Mouse (Mus musculus) gastrocnemius, adult 8-10 months (tissue): ENCODE results near the gene B3gat3. TPM values are rescaled to one million over a fixed set of nuclear protein-coding genes. Genes with fewer than 3 reads are reported as not detected.
"Not testable (repeated sequence)": the region's sequence is repeated elsewhere in the genome, so short reads cannot be mapped to it uniquely, and the experiment has no call there.

Source experiments
- DNase-seq, 2 experiments: peaks; one replicate each; pipeline ENCODE4 v3.0.0; 2022; ENCODE audit warnings: low spot score in 2 of 2
- total RNA-seq, 4 experiments: library from RNA; stranded (reverse); gene quantifications; 2 replicates each; pipeline ENCODE4 v1.2.4; 2022

Gene B3gat3
- total RNA-seq = 10 to 100 TPM; 36.8 to 39.0 (median 38.1) TPM

DNA sequence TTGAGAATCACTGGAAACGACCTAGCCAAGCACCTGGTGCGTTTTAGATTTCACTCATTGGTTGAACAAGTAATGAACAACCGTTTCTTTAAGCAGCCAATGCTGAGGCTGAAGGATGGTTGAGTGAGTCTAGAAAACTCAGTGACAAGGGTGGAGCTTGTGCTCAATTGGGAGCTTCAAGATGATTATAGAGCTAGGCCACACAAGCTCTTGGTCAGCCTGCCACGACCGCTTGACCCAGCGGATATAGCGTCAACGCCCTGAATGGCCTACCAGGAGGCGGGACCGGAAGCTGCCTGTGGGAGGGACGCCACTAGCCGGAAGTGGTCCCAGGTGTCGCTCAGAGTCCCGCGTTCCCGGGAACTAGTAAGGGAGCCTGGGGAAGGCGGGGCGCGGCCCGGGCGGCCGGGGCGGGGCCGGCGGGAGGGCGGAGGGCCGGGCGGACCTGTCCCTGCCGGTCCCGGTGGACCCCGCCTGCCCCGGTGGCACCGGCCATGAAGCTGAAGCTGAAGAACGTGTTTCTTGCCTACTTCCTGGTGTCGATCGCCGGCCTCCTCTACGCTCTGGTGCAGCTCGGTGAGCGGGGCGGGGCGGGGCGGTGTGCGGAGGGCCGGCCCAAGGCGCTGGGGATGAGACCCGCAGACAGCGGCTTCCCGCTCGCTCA, at the start of gene B3gat3:
B3gat3 (plus strand) TSS at position 302 of the 664 bp plus-strand sequence.
- peak; percentile 95 for DNase-seq

DNA sequence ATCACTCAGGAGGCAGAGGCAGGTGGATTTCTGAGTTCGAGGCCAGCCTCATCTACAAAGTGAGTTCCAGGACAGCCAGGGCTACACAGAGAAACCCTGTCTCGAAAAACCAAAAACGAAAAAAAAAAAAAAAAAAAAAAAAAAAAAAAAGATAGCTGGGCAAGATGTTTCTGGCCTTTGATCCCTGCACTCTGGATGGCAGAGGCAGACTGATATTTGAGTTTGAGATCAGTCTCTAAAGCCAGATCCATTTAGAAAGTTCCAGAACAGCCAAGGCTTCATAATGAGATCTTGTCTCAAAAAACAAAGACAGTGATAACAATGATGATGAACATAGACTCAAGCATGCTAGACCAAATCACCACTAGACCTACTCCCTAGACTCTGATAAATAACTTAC, 49.8 kb upstream of the B3gat3 start:
- not testable (repeated sequence) for DNase-seq

DNA sequence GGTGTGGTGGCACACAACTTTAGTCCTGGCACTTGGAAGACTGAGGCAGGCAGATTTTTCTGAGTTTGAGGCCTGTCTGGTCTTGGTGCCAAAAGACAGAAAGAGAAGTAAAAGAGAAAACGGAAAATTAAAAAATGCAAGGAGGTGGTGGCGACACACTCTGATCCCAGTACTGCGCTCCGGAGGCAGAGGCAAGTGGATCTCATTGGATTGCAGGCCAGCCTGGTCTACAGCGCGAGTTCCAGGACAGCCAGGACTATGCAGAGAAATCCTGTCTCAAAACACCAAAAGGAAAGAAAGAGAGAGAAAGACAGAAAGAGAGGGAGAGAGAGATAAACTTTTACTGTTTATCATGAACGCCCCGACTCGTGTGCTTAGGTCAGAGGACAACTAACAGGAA, 49.3 kb upstream of the B3gat3 start:
- DNase-seq = no peak

DNA sequence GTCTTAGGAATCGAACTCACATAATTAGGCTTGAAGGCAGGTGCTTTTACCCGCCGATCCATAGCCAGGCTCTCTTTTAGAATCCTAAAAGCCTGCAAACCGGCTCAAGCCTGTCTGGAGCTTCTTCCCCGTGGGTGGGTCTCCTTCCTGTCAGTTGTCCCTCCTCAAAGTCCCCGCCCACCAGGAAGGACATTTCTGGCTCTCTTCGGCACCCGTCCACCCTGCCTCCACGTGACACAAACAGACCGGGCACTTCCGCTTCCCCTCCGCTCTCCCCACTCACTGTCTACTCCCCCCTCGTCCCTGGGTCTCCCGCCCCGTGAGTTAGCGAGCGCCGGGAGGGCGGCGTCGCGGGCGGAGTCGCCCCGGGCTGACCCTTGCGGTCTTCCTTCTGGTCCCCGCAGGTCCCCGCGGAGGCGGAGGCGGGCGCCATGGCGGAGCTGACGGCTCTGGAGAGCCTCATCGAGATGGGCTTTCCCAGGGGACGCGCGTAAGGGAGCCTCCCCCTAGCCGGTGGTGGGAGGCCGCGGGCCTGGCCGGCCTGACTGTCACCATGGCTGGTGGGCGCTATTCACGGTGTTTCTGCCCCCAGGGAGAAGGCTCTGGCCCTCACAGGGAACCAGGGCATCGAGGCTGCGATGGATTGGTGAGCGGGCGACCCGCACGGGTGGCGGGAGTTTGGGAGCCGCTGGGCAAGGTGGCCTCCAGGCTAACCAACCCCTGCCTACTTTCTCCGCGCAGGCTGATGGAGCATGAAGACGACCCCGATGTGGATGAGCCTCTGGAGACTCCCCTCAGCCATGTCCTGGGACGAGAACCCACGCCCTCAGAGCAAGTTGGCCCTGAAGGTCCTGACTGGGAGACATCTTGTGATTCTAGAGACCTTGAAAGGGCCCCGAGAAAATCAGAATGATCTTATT, 48.6 kb upstream of the B3gat3 start, which contains the start of gene Ubxn1:
Ubxn1 (plus strand) TSS at position 230 of the 920 bp plus-strand sequence.
- peak; percentile 95 to 96 for DNase-seq

DNA sequence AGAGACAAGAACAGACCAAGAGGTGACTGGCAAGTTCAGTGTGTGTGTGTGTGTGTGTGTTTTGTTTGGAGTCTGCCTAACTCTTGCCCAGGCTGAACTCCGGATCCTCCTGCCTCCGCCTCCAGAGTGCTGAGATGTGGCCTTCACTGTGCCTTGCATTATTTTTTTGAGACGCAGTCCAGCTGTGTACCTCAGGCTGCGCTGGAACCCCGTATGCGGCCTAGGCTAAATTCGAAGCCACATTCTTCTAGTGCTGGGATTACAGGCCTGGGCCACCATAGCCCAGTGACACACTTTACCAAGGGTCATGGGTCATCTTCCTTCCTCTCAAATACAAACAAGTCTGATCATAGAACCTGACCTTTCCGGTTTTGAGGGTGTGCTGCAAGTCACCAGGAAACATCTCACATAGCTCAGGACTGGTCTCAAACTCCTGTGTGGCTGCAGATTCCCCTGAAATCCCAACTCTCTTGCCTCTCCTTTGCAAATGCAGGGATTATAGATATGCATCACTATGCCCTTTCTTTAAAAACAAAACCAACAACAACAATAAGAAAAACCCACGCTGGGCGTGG, 47.8 kb upstream of the B3gat3 start:
- no peak for DNase-seq

- no peak for DNase-seq
Observed at GRCm38 (mm10) chr19:8875031-8875430, 45.1 kb upstream of the B3gat3 start.

- peak; percentile 85 for DNase-seq
Observed at GRCm38 (mm10) chr19:8880311-8881033, 39.7 kb upstream of the B3gat3 start, which contains the start of gene Uqcc3. TSS of gene Uqcc3 (minus strand) at chr19:8880923.

DNA sequence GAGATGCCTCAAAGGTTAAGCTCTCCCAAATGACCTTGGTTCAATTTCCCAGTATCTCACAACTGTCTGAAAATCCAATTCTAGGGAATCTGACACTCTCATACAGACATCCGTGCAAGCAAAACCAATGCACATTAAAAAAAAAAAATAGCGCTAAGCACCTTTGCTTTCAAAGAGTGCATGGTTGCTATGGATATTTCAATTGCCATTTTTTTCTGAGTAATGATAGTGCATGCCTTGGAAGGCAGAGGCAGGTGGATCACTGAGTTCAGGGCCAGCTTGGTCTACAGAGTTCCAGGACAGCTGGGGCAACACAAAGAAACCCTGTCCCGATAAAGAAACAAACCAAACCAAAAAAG, 39.2 kb upstream of the B3gat3 start:
- DNase-seq = no peak

- DNase-seq = no peak
Observed at GRCm38 (mm10) chr19:8883616-8884015, 36.6 kb upstream of the B3gat3 start, which contains the start of the genes Lbhd1 and Gm49403. TSS of gene Lbhd1 (plus strand) at chr19:8883732. TSS of gene Gm49403 (plus strand) at chr19:8883930.

GRCm38 (mm10) chr19:8886916-8887584, 33.1 kb upstream of the B3gat3 start:
- DNase-seq = no peak

- DNase-seq = no peak
Observed at GRCm38 (mm10) chr19:8887585-8888463, 32.4 kb upstream of the B3gat3 start.

DNA sequence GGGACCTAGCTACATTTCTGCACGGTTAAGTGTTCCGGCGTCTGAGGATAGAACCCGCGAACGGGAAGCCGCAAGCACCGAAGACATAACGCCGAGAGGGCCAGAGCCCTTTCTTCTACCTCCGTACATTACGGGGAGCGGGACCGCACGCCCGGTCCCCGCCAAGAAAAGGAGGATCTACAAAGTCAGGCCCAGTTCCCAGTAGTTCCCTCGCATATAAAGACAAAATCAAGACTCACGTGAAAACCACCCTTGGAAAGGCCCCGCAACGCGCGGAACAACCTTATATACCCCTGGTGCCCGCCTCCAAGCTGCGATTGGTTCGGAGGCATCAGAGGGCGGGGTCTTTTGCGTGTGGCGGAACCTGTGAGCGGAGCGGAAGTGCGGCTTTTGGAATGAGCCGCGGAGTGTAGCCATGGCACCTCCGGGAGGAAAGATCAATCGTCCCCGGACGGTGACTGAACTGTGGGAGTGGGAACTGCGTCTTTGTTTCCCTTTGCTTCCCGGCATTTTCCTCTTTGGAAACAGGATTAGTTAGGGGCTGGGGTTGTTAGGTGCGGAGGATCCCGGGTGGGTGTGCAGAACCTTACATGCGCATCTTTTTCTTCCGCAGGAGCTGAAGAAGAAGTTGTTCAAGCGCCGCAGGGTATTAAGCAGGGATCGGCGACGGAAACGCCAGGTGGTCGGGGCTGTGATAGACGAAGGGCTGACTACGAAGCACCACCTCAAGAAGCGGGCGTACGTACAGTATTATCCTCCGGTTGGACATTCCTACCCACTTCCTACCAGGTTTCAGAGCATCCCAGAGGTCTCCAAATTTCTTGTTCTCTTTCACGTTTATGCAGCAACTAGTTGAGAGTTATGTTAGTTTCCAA, 31.4 kb upstream of the B3gat3 start, which contains the start of the genes 1810009A15Rik and Gm49416:
1810009A15Rik (plus strand) TSS at position 343 of the 875 bp plus-strand sequence.
Gm49416 (plus strand) TSS at position 416 of the 875 bp plus-strand sequence.
- DNase-seq = peak; percentile 86 to 91

- peak; percentile 66 to 70 for DNase-seq
Observed at GRCm38 (mm10) chr19:8892829-8893766, 27.1 kb upstream of the B3gat3 start, which contains the start of gene Ints5. TSS of gene Ints5 (plus strand) at chr19:8893005.

DNA sequence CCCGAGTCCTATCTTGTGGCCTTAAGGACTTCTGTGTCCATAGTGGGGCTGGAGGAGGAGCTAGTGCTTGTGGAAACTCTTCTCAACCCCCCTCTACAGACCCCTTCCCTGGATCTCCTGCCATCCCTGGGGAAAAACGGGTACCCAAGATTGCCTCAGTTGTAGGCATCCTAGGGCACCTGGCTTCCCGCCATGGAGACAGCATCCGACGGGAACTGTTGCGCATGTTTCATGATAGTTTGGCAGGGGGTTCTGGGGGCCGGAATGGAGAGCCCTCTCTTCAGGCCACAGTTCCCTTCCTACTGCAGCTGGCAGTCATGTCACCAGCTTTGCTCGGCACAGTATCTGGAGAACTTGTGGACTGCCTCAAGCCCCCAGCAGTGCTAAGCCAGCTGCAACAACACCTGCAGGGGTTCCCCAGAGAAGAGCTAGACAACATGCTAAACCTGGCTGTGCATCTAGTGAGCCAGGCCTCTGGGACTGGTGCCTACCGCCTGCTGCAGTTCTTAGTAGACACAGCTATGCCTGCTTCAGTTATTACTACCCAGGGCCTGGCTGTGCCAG, 24.7 kb upstream of the B3gat3 start:
- DNase-seq = no peak

DNA sequence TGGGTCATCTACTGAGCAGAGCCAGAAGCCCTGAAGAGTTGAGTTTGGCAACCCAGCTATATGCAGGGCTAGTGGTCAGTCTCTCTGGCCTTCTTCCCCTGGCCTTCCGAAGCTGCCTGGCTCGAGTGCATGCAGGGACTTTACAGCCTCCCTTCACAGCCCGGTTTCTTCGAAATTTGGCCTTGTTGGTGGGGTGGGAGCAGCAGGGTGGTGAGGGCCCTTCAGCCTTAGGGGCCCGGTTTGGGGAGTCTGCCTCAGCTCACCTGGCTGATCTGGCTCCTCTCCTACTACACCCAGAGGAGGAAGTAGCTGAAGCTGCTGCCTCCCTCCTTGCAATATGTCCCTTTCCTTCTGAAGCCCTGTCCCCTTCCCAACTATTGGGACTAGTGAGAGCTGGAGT, 23.9 kb upstream of the B3gat3 start:
- not testable (repeated sequence) for DNase-seq

DNA sequence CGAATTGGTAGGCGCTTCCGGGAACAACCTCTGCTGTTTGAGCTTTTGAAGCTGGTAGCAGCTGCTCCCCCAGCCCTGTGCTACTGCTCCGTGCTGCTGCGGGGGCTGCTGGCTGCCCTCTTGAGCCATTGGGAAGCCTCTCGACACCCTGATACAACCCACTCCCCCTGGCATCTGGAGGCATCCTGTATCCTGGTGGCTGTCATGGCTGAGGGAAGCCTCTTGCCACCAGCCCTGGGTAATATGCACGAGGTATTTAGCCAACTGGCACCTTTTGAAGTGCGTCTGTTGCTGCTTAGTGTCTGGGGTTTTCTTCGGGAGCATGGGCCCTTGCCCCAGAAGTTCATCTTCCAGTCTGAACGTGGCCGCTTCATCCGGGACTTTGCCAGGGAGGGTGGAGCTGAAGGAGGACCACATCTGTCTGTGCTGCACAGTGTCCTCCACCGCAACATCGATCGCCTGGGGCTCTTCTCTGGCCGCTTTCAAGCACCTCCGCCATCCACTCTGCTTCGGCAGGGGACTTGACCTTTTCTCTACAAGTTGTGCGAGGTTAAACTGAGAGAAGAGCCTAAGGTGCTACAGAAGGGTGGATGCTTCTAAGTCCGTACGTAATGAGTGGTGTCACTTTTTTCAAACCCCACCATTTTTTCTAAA, 22.8 kb upstream of the B3gat3 start:
- DNase-seq = not testable (repeated sequence)
